Mouse (Mus musculus) fat pad, adult 2 months (tissue): ENCODE measurements around the gene Gmip.
A peak's percentile ranks its signal among the peaks of the same experiment; 100 is the strongest.

Experiments used
- DNase-seq: peaks from one replicate; pipeline ENCODE4 v3.0.0-alpha.2; 2011; ENCODE audit warnings: low read depth, low spot score; ENCODE audit errors: extremely low read depth

Gene Gmip

GRCm38 (mm10) chr8:69860807-69861206 lies 52.3 kb downstream of the Gmip start:
- DNase-seq, result no peak

DNA sequence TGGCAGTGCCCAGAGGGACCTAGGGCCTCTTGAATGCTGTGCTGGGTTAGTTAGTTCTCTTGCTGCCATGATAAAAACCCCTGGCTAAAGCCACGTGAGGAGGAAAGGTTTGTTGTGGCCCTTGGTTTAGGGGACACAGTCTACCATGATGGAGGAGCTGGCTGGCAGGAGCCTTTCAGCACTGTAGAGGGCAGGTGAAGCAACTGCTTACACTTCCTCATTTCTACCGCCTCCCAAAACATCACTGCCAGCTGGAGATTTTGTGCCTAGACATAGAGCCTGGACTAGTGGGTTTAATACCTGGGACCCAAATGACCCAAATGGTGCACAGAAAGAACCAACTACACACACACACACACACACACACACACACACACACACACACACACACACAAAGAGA lies 52.8 kb downstream of the Gmip start:
- no peak for DNase-seq

- DNase-seq, result no peak
Measured at GRCm38 (mm10) chr8:69863387-69864020, 55.0 kb downstream of the Gmip start.

GRCm38 (mm10) chr8:69864180-69864579 lies 55.7 kb downstream of the Gmip start:
- DNase-seq, result no peak

DNA sequence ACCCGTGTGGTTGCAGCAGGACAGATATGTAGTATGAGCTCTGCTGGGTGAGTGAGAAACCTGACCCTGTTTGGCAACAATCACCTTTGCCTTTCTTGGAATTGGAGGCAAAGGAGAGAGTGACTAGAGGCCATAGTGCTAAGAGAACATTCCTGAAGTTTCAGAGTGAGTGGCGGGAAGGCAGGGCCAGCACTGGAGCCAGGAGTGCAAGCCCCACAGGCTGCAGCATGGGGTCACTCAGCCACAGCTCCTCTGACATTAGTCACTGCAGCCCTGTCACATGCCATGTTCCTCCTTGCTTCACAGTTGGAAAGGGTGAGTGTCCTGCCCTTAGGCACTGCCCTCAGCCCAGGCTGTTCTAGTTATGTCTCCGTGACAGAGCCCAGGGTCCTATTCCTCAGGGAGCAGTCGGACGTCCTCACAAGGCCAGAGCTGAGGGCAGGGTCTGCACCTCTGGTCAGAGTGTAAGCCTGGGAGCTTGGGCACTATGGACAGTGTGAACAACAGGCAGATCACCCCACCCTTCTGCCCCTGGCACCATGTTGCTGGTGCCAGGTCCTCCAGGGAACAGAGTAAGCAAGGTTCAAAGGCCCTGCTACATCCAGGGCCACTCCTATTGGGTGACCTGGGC lies 59.3 kb downstream of the Gmip start:
- no peak for DNase-seq

DNA sequence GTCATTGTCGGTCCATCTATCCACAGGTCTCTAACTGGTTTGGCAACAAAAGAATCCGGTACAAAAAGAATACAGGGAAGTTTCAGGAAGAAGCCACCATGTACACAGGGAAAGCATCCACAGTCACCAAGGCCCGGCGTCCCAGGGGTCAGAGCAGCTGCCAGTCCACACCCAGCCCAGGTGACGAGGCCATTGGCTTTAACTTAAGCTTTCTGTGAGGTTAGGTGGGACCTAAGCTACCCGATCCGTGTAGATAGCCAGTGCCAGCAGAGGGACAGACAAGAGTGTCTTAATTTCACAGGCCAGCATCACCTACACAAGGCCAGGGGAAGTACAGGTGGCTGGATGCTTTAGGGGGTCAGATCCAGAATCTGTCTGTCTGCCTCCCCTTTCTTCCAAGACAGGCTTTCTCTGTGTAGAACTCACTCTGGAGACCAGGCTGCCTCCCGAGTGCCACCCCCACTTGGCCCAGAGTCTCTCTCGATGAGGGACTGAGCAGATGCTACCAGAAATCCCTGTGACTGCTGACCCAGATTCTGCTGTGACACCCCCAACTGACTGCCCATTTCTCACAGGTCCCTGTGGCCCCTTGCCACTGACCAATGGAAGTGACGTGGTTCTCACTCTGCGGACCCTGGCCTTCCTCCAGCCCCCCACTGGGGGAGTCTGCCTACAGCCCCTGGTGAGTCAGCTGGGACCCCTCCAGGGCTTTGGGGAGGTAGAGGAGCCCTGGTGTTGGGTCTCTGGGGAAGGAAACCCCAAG lies 61.7 kb downstream of the Gmip start:
- no peak for DNase-seq

DNA sequence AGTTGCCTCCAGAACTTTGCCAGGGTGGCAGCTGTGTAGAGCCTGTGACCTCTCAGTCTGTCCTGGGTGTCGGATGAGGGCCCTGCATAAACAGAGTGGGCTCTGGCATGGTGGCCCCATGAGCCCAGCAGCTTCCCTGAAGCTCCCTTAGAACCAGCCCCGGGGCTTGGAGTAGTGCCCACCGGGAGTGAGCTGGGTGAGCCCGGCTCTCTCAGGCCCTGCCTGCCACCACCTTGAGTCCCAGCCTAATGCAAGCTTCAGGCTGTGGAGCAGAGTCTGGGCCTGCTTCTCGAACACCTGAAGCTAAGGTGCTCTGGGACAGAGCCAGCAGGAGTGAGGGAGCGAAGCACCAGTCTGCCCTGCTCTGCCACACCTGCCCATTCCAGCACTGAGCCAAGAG lies 62.4 kb downstream of the Gmip start:
- peak; percentile 51 for DNase-seq
